ENCODE assay signal across 8 mouse cellular contexts in the genomic region with DNA sequence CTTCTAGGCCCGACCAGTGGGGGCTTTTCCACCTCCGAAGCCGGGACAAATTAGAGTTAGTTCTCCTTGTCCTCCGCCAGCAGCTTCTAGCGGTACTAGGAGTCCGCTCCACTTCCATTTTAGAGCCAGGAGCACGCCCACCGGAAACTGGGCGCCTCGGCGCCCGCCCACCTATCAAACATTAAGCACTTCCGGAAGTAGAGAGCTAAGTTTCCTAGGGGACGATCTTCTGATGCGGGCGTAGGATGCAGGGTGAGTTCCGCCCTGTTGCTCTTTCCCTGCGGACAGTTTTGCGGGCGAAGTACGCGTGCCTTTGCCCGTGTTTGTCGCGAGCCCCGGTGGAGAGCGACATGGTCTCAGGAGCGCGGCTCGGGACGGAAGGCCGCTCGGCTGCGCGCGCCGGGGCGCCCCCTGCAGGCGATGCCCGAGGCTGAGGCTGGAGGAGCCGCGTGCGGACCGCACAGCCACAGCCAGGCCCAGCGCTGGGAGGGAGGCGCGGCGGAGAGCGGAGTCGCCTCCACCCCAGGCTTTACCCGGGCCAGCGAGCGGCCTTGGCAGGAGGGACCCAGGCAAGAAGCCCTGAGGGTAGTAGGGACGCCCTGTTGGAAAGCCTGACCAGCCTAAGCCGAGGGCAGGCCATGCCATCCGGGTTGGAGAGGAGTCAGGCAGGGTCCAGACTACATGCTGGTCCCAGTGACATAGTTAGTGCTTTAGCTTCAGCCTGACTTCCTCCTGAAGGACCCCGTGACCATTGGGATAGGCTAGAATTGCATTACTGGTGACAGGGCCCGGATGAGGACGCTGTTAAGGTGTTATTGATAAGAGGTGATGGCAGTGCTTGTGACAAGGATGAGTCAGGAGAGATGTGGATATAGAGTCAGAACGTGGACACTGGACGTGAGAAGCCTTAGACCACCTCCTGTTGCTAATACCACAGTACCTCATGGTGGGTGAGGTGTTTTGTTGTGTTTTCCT. TPM values are rescaled to one million over a fixed set of nuclear protein-coding genes. Genes with fewer than 3 reads are reported as not detected.
DNase-seq lines count a peak whose midpoint lies in the region; ATAC-seq and TF ChIP-seq lines count a peak whose summit lies in the region.
"Not testable (repeated sequence)": the region's sequence is repeated elsewhere in the genome, so short reads cannot be mapped to it uniquely, and the experiment has no call there.

A gene (minus strand): TSS at position 149 of the 975 bp plus-strand sequence.

- DNase-seq in 3T3-L1 (ENCODE audit: low read depth, low spot score): peak; percentile 94
- DNase-seq in adrenal gland, postnatal 4 days (ENCODE audit: low spot score in 2 of 2): peak; percentile 58 to 80
- DNase-seq in embryonic facial prominence, embryonic 14.5 days (ENCODE audit: low spot score): peak; percentile 96
- DNase-seq in heart, adult 8-10 months (ENCODE audit: low spot score): peak; percentile 91
- peak; percentile 96 for DNase-seq in kidney, adult 9 months
- DNase-seq in limb, embryonic 14.5 days (ENCODE audit: low spot score): peak; percentile 93
- DNase-seq in midbrain, postnatal 0 days (ENCODE audit: low spot score): peak; percentile 95
- peak; percentile 72 to 79 for DNase-seq in spleen, postnatal 14 days (ENCODE audit: low spot score in 2 of 2)

- under 1% methylated on average over 47 of the region's 61 CpGs for WGBS in embryonic facial prominence, embryonic 14.5 days
- WGBS in limb, embryonic 14.5 days: under 1% methylated on average over 57 of the region's 61 CpGs
- under 1% methylated on average over 55 of the region's 61 CpGs for WGBS in midbrain, postnatal 0 days

- H3K4me1 ChIP-seq in embryonic facial prominence, embryonic 14.5 days (ENCODE audit: control insufficient read depth, insufficient read depth, low read length): peaks cover 11% of the 10 kb centered on the region
- H3K4me1 ChIP-seq in limb, embryonic 14.5 days (ENCODE audit: control insufficient read depth, insufficient read depth, low read length): peaks cover 10% of the 10 kb centered on the region; the same call in 1 of the 2 replicates
- H3K4me1 ChIP-seq in midbrain, postnatal 0 days (ENCODE audit: insufficient read depth, low read length): not testable (repeated sequence)

- not testable (repeated sequence) for H3K9me3 ChIP-seq in embryonic facial prominence, embryonic 14.5 days (ENCODE audit: control insufficient read depth, low read length); limb, embryonic 14.5 days (ENCODE audit: control insufficient read depth, low read length); midbrain, postnatal 0 days (ENCODE audit: low read length)

- H3K4me3 ChIP-seq in embryonic facial prominence, embryonic 14.5 days (ENCODE audit: low read depth, low read length): peak within 1 kb of the TSS; percentile 58
- peak within 1 kb of the TSS; percentile 44 for H3K4me3 ChIP-seq in limb, embryonic 14.5 days (replicated peaks; ENCODE audit: low read length)
- peak within 1 kb of the TSS; percentile 58 for H3K4me3 ChIP-seq in midbrain, postnatal 0 days (ENCODE audit: low read depth, low read length)

- H3K27ac ChIP-seq in embryonic facial prominence, embryonic 14.5 days (replicated peaks; ENCODE audit: low read depth, low read length): peak within 1 kb of the TSS; percentile 82
- peak within 1 kb of the TSS; percentile 65 for H3K27ac ChIP-seq in limb, embryonic 14.5 days (replicated peaks; ENCODE audit: low read depth, low read length)
- peak within 1 kb of the TSS; percentile 82 for H3K27ac ChIP-seq in midbrain, postnatal 0 days (ENCODE audit: low read depth, low read length)

- peak; percentile 64 for TF ChIP-seq CTCF in midbrain, postnatal 0 days (IDR thresholded peaks at IDR 0.05)

- peak; percentile 98 for ATAC-seq in embryonic facial prominence, embryonic 14.5 days (ENCODE audit: low read depth)
- ATAC-seq in limb, embryonic 14.5 days (ENCODE audit: low FRiP score, low read depth): peak; percentile 94
- ATAC-seq in midbrain, postnatal 0 days (ENCODE audit: low FRiP score): peak; percentile 94

- H3K9ac ChIP-seq in embryonic facial prominence, embryonic 14.5 days (ENCODE audit: low read depth, low read length): peak within 1 kb of the TSS; percentile 78
- H3K9ac ChIP-seq in limb, embryonic 14.5 days (ENCODE audit: low read depth, low read length, severe bottlenecking): peak within 1 kb of the TSS; percentile 72
- H3K9ac ChIP-seq in midbrain, postnatal 0 days (replicated peaks; ENCODE audit: low read length, poor library complexity, severe bottlenecking): peak within 1 kb of the TSS; percentile 54

- H3K4me2 ChIP-seq in embryonic facial prominence, embryonic 14.5 days (ENCODE audit: low read depth, low read length): peak within 1 kb of the TSS; percentile 84
- H3K4me2 ChIP-seq in limb, embryonic 14.5 days (replicated peaks; ENCODE audit: low read depth, low read length, severe bottlenecking): peak within 1 kb of the TSS; percentile 72
- peak within 1 kb of the TSS; percentile 65 for H3K4me2 ChIP-seq in midbrain, postnatal 0 days (ENCODE audit: low read depth, low read length, poor library complexity, severe bottlenecking)

- TF ChIP-seq POLR2A in limb, embryonic 14.5 days (IDR thresholded peaks at IDR 0.05; ENCODE audit: borderline replicate concordance, extremely low read depth, insufficient read depth, insufficient read length): peak; percentile 31; the same call in 1 of the 2 replicates

- not testable (repeated sequence) for H3K27me3 ChIP-seq in embryonic facial prominence, embryonic 14.5 days (replicated peaks; ENCODE audit: control insufficient read depth, insufficient read depth, low read length); limb, embryonic 14.5 days (ENCODE audit: control insufficient read depth, insufficient read depth, low read length); midbrain, postnatal 0 days (ENCODE audit: insufficient read depth, low read length)

- H3K36me3 ChIP-seq in embryonic facial prominence, embryonic 14.5 days (ENCODE audit: control insufficient read depth, insufficient read depth, low read length); limb, embryonic 14.5 days (ENCODE audit: control insufficient read depth, insufficient read depth, low read length); midbrain, postnatal 0 days (ENCODE audit: insufficient read depth, low read length): not testable (repeated sequence)

RNA-seq across cellular contexts. Expression of the gene that starts here (rescaled TPM):
- 10 to 100 TPM; 36.4 to 36.9 TPM for total RNA-seq in adrenal gland, postnatal 4 days (2021)
- 4.2 and 5.3 TPM in 2 replicates for polyA plus RNA-seq in embryonic facial prominence, embryonic 14.5 days (2014; fragmentation: Nextera tagmentation; extraction: Ambion mirVana)
- total RNA-seq in heart, adult 8-10 months (2022): 1 to 10 TPM; 1.8 to 4.6 (median 3.2) TPM
- polyA plus RNA-seq in limb, embryonic 14.5 days (2012; rRNA removed): 7.7 and 9.4 TPM in 2 replicates
- 6.9 and 7.0 TPM in 2 replicates for polyA plus RNA-seq in limb, embryonic 14.5 days (2014; fragmentation: Nextera tagmentation; extraction: Ambion mirVana)
- total RNA-seq in midbrain, postnatal 0 days (2014; rRNA removed): 9.3 and 11.2 TPM in 2 replicates
- polyA plus RNA-seq in midbrain, postnatal 0 days (2015; fragmentation: Nextera tagmentation; extraction: Ambion mirVana): 19.8 and 19.9 TPM in 2 replicates

Comparison
In these comparisons a context has a peak if more than half of its experiments do, and no peak if none do; other contexts are left out.
1. Peak in every context shown above with its lines: DNase-seq, ATAC-seq, H3K4me3 ChIP-seq and H3K27ac ChIP-seq.